Comparison of ENCODE assay signal across 17 mouse cellular contexts in genomic region chr2:18947669-18948459, GRCm38 (mm10). TPM values are rescaled to one million over a fixed set of nuclear protein-coding genes. Genes with fewer than 3 reads are reported as not detected.
DNase-seq lines count a peak whose midpoint lies in the region; ATAC-seq and TF ChIP-seq lines count a peak whose summit lies in the region.
"Had no signal": no experiment of that assay in that cellular context is flagged by ENCODE, and none has a peak within 500 bp of the region (broad histone marks: within the 10 kb centered on the region; RNA-seq: fewer than 3 reads in every experiment).

No protein-coding gene starts in this region.

- no peak for TF ChIP-seq EP300 in lung, postnatal 0 days (IDR thresholded peaks at IDR 0.05)

- no peak for DNase-seq in heart, postnatal 4 days
- DNase-seq in lung, postnatal 0 days (ENCODE audit: low spot score), result peak; percentile 52
- no peak for DNase-seq in lung, postnatal 36 days
- DNase-seq in cerebellum, adult 11 months, result peak; percentile 15
- no peak for DNase-seq in hindbrain, embryonic 14.5 days (ENCODE audit: low spot score)
- DNase-seq in kidney, postnatal 14 days, result no peak
- DNase-seq: adrenal gland, adult 8-10 months; forebrain, postnatal 0 days; heart, adult 18-20 months; kidney, postnatal 10 days; midbrain, embryonic 14.5 days; right cerebral cortex, postnatal 4 days had no signal

- H3K27me3 ChIP-seq in heart, embryonic 15.5 days, result no peaks in the 10 kb centered on the region
- no peaks in the 10 kb centered on the region for H3K27me3 ChIP-seq in lung, postnatal 0 days (replicated peaks; ENCODE audit: insufficient read depth, low read length)
- H3K27me3 ChIP-seq in embryonic facial prominence, embryonic 15.5 days, result no peaks in the 10 kb centered on the region
- H3K27me3 ChIP-seq in hindbrain, embryonic 14.5 days (ENCODE audit: control insufficient read depth, insufficient read depth, low read length), result no peaks in the 10 kb centered on the region
- H3K27me3 ChIP-seq: embryonic facial prominence, embryonic 12.5 days; neural tube, embryonic 13.5 days had no signal

- H3K4me1 ChIP-seq in heart, embryonic 15.5 days (replicated peaks), result peaks cover 31% of the 10 kb centered on the region
- H3K4me1 ChIP-seq in lung, postnatal 0 days (ENCODE audit: insufficient read depth, low read depth, low read length), result peaks cover 3% of the 10 kb centered on the region; the same call in 1 of the 2 replicates
- H3K4me1 ChIP-seq in embryonic facial prominence, embryonic 15.5 days, result peaks cover 20% of the 10 kb centered on the region
- H3K4me1 ChIP-seq in hindbrain, embryonic 14.5 days (replicated peaks; ENCODE audit: control insufficient read depth, insufficient read depth, low read length), result no peaks in the 10 kb centered on the region

- no peaks in the 10 kb centered on the region for H3K9me3 ChIP-seq in heart, embryonic 15.5 days (replicated peaks)
- H3K9me3 ChIP-seq in lung, postnatal 0 days (ENCODE audit: low read length), result no peaks in the 10 kb centered on the region
- H3K9me3 ChIP-seq in embryonic facial prominence, embryonic 15.5 days (replicated peaks), result no peaks in the 10 kb centered on the region
- H3K9me3 ChIP-seq in hindbrain, embryonic 14.5 days (ENCODE audit: control insufficient read depth, low read length), result no peaks in the 10 kb centered on the region
- H3K9me3 ChIP-seq: embryonic facial prominence, embryonic 12.5 days; neural tube, embryonic 13.5 days had no signal

- TF ChIP-seq CTCF in lung, postnatal 0 days (IDR thresholded peaks at IDR 0.05), result no peak

- H3K36me3 ChIP-seq in heart, embryonic 15.5 days, result no peaks in the 10 kb centered on the region
- H3K36me3 ChIP-seq in lung, postnatal 0 days (ENCODE audit: insufficient read depth, low read length), result no peaks in the 10 kb centered on the region
- no peaks in the 10 kb centered on the region for H3K36me3 ChIP-seq in embryonic facial prominence, embryonic 15.5 days
- no peaks in the 10 kb centered on the region for H3K36me3 ChIP-seq in hindbrain, embryonic 14.5 days (replicated peaks; ENCODE audit: control insufficient read depth, insufficient read depth)
- H3K36me3 ChIP-seq: embryonic facial prominence, embryonic 12.5 days; neural tube, embryonic 13.5 days had no signal

- WGBS in heart, embryonic 15.5 days, result 44% methylated on average over 7 of the region's 7 CpGs
- WGBS in lung, postnatal 0 days, result 50% methylated on average over 7 of the region's 7 CpGs
- 37% methylated on average over 7 of the region's 7 CpGs for WGBS in embryonic facial prominence, embryonic 15.5 days
- WGBS in hindbrain, embryonic 14.5 days, result 70% methylated on average over 7 of the region's 7 CpGs

- no peak for ATAC-seq in heart, embryonic 15.5 days (replicated peaks; ENCODE audit: insufficient number of reproducible peaks, insufficient read depth, low FRiP score, low read depth)
- no peak for ATAC-seq in lung, postnatal 0 days
- ATAC-seq in embryonic facial prominence, embryonic 15.5 days (ENCODE audit: insufficient number of reproducible peaks, low FRiP score, low TSS enrichment, low read depth), result no peak; the same call in 1 of the 2 replicates
- no peak for ATAC-seq in hindbrain, embryonic 14.5 days (ENCODE audit: low FRiP score)
- ATAC-seq: CD4-positive, CD25-positive, alpha-beta regulatory T cell, adult 4 months; forebrain, postnatal 0 days had no signal

- H3K4me2 ChIP-seq in heart, embryonic 15.5 days, result no peak overlapping the region
- H3K4me2 ChIP-seq in lung, postnatal 0 days (replicated peaks; ENCODE audit: low read depth, low read length), result no peak overlapping the region
- no peak overlapping the region for H3K4me2 ChIP-seq in embryonic facial prominence, embryonic 15.5 days (replicated peaks)
- no peak overlapping the region for H3K4me2 ChIP-seq in hindbrain, embryonic 14.5 days (replicated peaks)
- H3K4me2 ChIP-seq: embryonic facial prominence, embryonic 12.5 days; neural tube, embryonic 13.5 days had no signal

- peak overlapping the region; percentile 48 for H3K27ac ChIP-seq in heart, embryonic 15.5 days
- H3K27ac ChIP-seq in lung, postnatal 0 days (ENCODE audit: low read length), result no peak overlapping the region
- H3K27ac ChIP-seq in embryonic facial prominence, embryonic 15.5 days (replicated peaks), result 0 out of 2 replicates have a peak overlapping the region, but pooled peaks have one; percentile 34
- no peak overlapping the region for H3K27ac ChIP-seq in hindbrain, embryonic 14.5 days
- H3K27ac ChIP-seq: embryonic facial prominence, embryonic 12.5 days; neural tube, embryonic 13.5 days had no signal

- no peak overlapping the region for H3K4me3 ChIP-seq in heart, embryonic 15.5 days
- H3K4me3 ChIP-seq in lung, postnatal 0 days (ENCODE audit: low read depth, low read length), result no peak overlapping the region
- H3K4me3 ChIP-seq in embryonic facial prominence, embryonic 15.5 days (replicated peaks), result no peak overlapping the region
- no peak overlapping the region for H3K4me3 ChIP-seq in hindbrain, embryonic 14.5 days (replicated peaks; ENCODE audit: low read length)
- H3K4me3 ChIP-seq: embryonic facial prominence, embryonic 12.5 days; neural tube, embryonic 13.5 days had no signal

- H3K9ac ChIP-seq in heart, embryonic 15.5 days, result no peak overlapping the region
- no peak overlapping the region for H3K9ac ChIP-seq in lung, postnatal 0 days (replicated peaks; ENCODE audit: low read depth)
- no peak overlapping the region for H3K9ac ChIP-seq in embryonic facial prominence, embryonic 15.5 days
- no peak overlapping the region for H3K9ac ChIP-seq in hindbrain, embryonic 14.5 days
- H3K9ac ChIP-seq: embryonic facial prominence, embryonic 12.5 days; forebrain, postnatal 0 days; neural tube, embryonic 13.5 days had no signal

RNA-seq across cellular contexts. Expression of gene Pip4k2a, which starts 50.1 kb away (rescaled TPM):
- polyA plus RNA-seq in heart, embryonic 15.5 days (2015; fragmentation: Nextera tagmentation; extraction: Ambion mirVana), result 6.1 and 9.1 TPM in 2 replicates
- total RNA-seq in heart, postnatal 4 days (2021), result 1 to 10 TPM; 7.9 to 8.1 TPM
- polyA plus RNA-seq in lung, postnatal 0 days (2015; fragmentation: Nextera tagmentation; extraction: Ambion mirVana), result 5.0 and 6.6 TPM in 2 replicates
- polyA plus RNA-seq in embryonic facial prominence, embryonic 15.5 days (2015; fragmentation: Nextera tagmentation; extraction: Ambion mirVana), result 10.8 and 11.3 TPM in 2 replicates
- polyA plus RNA-seq in hindbrain, embryonic 14.5 days (2014; fragmentation: Nextera tagmentation; extraction: Ambion mirVana), result 14.2 and 15.7 TPM in 2 replicates

RNA-seq across cellular contexts. Expression of gene 4930426L09Rik, which starts 50.3 kb away (rescaled TPM):
- polyA plus RNA-seq in heart, embryonic 15.5 days (2015; fragmentation: Nextera tagmentation; extraction: Ambion mirVana), result 0.16 and 0.30 TPM in 2 replicates
- under 1 TPM; 0.36 to 0.48 TPM for total RNA-seq in heart, postnatal 4 days (2021)
- polyA plus RNA-seq in lung, postnatal 0 days (2015; fragmentation: Nextera tagmentation; extraction: Ambion mirVana), result 0.45 and 0.55 TPM in 2 replicates
- 0.67 and 0.69 TPM in 2 replicates for polyA plus RNA-seq in embryonic facial prominence, embryonic 15.5 days (2015; fragmentation: Nextera tagmentation; extraction: Ambion mirVana)
- polyA plus RNA-seq in hindbrain, embryonic 14.5 days (2014; fragmentation: Nextera tagmentation; extraction: Ambion mirVana), result 0.60 and 0.74 TPM in 2 replicates
- total RNA-seq: heart, adult 18-20 months had no signal

Comparison
In these comparisons a context has a peak if more than half of its experiments do, and no peak if none do; other contexts are left out.
1. DNase-seq: peak in lung, postnatal 0 days (single experiment) and cerebellum, adult 11 months (single experiment); none in heart, postnatal 4 days (single experiment), lung, postnatal 36 days (single experiment), hindbrain, embryonic 14.5 days (single experiment) and kidney, postnatal 14 days (single experiment).
2. H3K27ac ChIP-seq: peak in heart, embryonic 15.5 days (single experiment) and embryonic facial prominence, embryonic 15.5 days (single experiment); none in lung, postnatal 0 days (single experiment) and hindbrain, embryonic 14.5 days (single experiment).